Mouse (Mus musculus) cerebellum, postnatal 14 days (tissue): Measurements from ENCODE around the gene Ccdc28a.

Source experiments
- DNase-seq, 2 experiments: peaks; one replicate each; pipeline ENCODE4 v3.0.0; 2021; ENCODE audit warnings: mixed read lengths in 2 of 2

Gene Ccdc28a

GRCm38 (mm10) chr10:18234560-18235401 is at the start of gene Ccdc28a:
Gene Ccdc28a, minus strand, starts transcription at chr10:18234998.
- DNase-seq: peak; percentile 96 to 97

- DNase-seq: no peak
Measured at GRCm38 (mm10) chr10:18283991-18284390, 49.2 kb upstream of the Ccdc28a start.

GRCm38 (mm10) chr10:18276090-18276734 is 41.4 kb upstream of the Ccdc28a start:
- no peak for DNase-seq

DNA sequence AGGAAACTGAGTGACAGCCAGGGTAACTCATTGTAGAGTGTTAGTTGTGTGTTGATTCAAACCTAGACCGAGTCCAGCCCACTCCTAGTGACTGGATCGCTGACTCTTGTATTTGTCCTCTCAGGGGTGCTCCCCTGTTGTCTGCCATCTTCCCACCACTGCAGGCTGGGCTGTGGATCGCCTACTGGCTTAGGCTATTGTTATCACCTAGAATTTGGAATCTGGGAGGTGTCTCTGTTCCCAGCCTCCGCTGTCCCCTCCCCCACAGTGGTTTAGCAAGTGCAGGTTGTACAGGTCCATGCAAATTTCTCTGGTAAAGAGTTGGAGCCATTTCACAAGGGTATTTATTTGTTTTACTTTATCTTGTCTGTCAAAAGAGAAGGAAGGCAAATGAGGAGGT is 16.5 kb upstream of the Ccdc28a start:
- no peak for DNase-seq

DNA sequence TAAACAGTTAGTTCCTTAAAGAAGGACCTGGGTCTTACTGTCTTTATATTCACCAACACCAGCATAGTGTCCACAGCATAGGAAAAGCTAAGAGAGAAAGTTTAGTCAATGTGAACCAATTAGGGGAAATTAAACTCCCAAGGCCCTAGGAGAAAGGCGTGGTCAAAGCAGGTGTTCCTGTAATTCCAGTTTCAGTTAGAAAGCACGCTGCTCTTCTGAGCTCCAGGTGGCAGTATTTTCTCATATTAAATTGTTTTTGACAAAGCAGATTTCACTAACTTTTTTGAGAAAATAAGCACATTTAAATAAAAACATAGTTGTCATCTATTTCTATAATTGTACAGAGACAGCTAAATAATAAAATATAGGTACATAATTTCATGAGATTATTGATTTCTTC is 8.8 kb upstream of the Ccdc28a start:
- no peak for DNase-seq

GRCm38 (mm10) chr10:18237191-18237590 is 2.4 kb upstream of the Ccdc28a start:
- DNase-seq: no peak

- DNase-seq: no peak
Measured at GRCm38 (mm10) chr10:18236328-18236927, 1.6 kb upstream of the Ccdc28a start.

GRCm38 (mm10) chr10:18235402-18235747 is 577 bp upstream of the Ccdc28a start:
- no peak for DNase-seq

DNA sequence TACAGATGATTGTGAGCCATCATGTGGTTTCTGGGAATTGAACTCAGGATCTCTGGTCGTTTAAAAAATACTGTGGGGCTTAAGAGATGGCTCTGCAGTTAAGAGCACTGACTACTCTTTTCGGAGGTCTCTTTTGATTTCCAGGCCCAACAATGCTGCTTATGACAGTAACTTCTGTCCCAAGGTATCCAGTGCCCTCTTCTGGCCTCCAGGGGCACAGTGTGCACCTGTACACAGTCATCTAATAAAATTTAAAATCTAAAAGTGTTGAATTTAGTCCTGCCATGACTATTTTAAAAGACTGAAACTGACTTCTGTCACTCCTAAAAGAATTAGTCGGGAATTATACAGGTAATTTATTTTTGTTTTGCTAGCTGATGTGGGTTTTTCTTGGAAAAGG is 907 bp downstream of the Ccdc28a start:
- DNase-seq: peak; percentile 21 to 23

DNA sequence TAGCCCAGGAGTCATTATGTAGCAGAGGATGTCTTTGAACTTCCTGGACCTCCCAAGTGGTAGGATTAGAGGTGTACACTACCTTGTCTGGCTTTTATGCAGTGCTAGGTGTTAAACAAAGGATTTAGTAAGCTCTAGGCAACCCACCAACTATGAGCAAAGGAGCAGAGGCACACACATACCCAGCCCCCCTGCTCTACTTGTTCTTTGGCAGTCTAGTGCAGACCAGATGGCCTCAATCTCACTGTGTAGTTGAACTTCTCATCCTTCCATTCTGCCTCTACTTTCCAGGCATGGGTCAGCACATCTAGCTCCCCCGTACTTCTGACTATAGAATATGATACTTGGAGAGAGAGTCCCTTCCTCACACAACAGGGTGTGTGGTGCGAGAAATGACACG is 10.4 kb downstream of the Ccdc28a start:
- peak; percentile 32 to 53 for DNase-seq

GRCm38 (mm10) chr10:18219351-18219750 is 15.4 kb downstream of the Ccdc28a start:
- peak; percentile 26 to 35 for DNase-seq

DNA sequence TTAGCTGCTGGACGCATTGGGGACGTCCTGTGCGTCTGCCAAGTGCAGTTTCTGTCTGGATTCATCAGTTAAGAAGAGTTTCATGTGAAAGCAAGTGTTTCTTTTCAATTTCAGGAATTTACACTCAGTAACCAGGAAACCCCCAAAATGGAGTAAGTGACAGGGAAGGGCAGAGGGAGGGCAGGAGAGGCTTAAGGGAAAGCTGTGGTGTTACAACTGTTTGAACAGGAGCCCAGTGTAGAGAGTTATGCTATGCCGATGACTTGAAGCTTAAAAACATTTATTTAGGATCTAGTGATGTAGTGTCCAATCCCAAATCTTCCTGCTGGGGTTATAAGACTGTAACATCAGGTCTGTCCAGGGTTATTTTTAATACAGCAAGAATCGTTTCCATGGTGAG is 20.7 kb downstream of the Ccdc28a start:
- DNase-seq: no peak

DNA sequence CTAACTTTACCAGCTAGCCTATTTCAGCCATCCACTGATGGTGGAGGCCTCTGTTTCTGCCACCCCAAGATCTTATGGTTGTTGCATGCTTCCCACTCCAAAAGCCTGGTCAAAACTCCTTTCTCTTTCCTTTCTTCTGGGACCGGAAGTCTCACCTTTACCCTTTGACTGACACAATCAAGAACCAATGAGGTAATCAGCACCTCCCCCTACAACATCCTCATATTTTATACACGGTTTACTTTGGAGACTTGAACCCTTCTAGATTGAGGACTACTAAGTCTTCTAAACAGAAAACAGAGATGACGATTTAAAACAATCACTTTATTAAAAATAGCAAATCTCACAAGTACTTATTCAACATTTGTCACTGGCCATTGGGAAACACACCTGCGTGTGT is 21.4 kb downstream of the Ccdc28a start:
- DNase-seq: no peak

- peak; percentile 41 to 65 for DNase-seq
Measured at GRCm38 (mm10) chr10:18210726-18211125, 24.1 kb downstream of the Ccdc28a start, which contains the start of gene Ect2l. Gene Ect2l, minus strand, starts transcription at chr10:18210890.

DNA sequence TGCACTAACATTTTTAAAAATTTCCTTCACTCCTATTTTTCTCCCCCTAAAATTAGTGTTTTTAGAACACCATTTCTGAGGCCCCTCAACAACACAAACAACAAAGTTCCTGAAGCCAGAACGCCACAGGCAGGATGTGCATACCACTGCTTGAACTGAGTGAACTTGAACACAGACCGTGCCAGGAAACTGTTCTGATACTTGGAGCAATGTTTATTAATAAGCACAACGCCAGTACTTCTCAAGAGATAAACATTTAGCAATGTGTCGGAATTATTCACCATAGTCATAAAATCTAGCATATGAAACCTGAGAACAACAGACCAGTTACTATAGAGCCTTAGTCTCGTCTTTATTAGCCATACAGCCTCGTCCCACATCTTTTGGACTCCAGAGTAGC is 24.7 kb downstream of the Ccdc28a start:
- no peak for DNase-seq

- DNase-seq: peak in 1 of 2 experiments; percentile 20
Measured at GRCm38 (mm10) chr10:18204067-18204466, 30.7 kb downstream of the Ccdc28a start.

GRCm38 (mm10) chr10:18202401-18202800 is 32.4 kb downstream of the Ccdc28a start:
- no peak for DNase-seq

- no peak for DNase-seq
Measured at GRCm38 (mm10) chr10:18200656-18201055, 34.1 kb downstream of the Ccdc28a start.

DNA sequence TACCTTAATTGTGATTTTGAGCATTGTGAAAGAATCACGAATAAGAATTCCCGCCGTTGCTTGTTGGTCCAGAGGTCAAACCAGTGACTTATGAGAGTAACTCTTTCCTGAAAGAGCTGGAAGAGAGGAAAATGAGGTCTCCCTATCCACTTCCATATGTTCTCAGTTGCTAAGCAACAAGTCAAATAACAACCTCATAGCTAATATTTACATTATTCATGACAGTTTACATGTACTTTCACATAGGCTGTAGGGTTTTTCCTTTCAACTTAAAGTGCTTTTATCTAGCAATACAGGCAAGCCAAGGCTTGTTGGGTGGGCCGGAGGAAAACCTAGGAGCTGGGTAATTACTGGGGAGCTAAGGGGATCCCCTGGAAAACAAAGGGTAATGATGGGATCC is 34.9 kb downstream of the Ccdc28a start:
- no peak for DNase-seq

DNA sequence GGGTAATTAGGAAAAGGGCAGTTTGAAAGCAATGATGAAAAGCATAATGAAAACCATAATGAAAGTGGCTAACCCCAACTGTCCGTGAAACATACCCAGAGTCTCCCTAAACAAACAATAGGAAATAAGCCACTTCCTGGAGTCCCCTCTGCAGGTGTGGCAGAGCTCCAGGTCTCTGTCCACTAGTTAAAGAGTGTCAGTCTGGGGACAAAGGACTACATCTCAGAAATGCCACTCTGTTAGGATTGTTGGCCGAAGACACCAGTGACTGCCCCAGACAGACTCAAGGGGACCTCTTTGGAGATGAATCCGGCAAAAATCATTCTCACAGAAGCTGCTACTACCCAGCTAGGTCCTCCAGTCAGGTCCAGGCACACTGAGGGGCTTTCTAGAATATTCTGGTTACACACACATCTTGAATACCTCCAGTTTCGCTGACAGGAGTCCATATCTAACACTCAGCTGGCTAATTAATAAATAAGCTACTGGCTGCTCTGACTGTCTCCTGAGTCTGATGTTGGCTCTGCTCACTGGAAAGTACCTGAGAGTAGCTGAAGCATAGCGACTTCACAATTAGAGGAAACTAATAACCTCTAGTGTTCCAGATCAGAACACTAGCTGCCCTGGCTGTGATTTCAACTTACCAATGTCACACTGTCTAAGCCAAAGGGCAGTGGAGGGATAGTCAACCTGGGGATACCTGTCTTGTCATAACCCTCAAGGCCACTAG is 36.3 kb downstream of the Ccdc28a start:
- no peak for DNase-seq

DNA sequence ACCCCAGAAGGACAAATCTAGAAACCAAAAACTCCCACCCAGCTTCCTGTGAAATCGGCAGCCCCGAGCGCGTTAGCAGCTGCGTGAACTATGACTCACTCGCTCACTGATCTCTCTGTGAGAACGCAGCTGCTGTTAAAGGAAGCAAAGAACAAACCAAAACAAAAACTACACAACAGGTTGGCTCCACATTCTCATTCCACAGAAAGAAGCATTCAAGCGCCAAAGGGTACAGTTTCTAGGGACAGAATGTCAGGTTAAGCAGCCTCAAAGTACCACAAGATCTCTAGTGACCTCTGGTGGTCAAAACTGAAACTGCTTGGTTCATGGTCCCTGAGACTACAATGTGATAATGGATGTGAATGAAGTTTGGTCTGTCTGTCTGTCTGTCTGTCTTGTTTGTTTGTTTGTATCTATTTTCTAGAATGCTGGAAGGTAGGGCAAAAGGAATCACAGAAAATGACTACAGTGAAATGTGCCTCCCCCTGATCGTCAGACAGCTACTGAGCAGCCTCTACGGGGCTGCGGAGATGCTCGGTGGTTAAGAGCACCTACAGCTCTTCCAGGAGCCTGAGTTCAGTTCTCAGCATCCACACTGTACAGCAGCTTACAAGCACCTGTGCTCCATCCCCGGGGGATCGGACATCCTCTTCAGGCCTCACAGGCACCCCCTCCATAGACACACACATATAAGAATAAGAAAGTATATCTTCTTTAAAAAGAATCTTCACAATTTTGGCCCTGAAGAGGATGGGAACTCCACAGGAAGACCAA is 37.4 kb downstream of the Ccdc28a start:
- DNase-seq: peak; percentile 87 to 89

- no peak for DNase-seq
Measured at GRCm38 (mm10) chr10:18194737-18195141, 40.1 kb downstream of the Ccdc28a start.
